Mouse (Mus musculus) T-helper 2 cell (primary cell): ENCODE measurements at regions not wholly inside any gene's neighbourhood (a gene's known extent, or its start where the extent isn't known, plus 50 kb on each side); places are given as distances from the start of the nearest gene placed in this dataset.
"Not testable (repeated sequence)": the region's sequence is repeated elsewhere in the genome, so short reads cannot be mapped to it uniquely, and the experiment has no call there.

Source experiments
- in situ Hi-C: fragments of 300-600 bp; cut with MboI, MseI; formaldehyde crosslinking; loops from one replicate; pipeline ENCODE4 v1.15.1; 2025; ENCODE audit warnings: high pct_unique_total_duplicates

DNA sequence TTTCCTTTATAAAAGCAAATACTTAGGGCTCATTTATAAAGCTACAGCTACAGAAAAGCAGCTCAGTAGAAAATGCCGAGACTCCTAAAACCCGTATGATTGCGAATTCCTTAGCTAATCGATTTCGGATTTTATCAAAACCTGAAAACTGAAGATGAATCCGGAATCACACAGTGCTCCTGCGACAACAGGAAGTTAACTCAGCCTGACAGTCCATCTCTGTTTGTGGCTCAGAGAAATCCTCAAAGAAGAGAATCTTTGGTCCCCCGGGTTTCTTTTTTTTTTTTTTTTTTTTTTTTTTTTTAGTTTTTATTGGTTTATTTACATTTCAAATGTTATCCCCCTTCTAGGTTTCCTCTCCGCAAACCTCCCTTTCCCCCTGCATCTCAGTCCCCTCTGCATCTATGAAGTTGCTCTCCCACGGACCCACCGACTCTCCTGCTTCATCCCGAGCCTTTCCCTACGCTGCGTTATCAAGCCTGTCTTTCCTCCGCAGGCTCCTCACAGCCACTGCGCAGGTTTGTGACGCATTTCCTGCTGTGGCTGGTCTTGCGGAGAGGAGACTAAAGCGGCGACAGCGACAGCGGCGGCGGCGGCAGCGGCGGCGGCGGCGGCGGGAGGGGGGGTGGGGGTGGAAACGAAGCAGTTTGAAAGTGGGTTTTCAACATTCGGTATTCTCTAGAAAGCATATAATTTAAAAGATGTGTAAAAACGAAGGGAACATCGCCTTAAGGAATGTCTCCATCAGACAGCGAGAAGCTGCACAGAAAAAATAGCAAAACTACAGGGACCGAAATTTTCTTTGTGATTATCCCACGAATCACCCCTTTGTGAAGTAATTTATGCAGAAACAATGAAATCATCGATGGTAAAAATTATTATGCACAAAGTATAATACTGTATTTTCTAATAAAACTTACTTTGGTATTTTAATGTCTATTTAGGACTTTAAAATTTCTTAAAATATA lies 352.3 kb upstream of the Snrpn start:
- in situ Hi-C loops: not testable (repeated sequence)

DNA sequence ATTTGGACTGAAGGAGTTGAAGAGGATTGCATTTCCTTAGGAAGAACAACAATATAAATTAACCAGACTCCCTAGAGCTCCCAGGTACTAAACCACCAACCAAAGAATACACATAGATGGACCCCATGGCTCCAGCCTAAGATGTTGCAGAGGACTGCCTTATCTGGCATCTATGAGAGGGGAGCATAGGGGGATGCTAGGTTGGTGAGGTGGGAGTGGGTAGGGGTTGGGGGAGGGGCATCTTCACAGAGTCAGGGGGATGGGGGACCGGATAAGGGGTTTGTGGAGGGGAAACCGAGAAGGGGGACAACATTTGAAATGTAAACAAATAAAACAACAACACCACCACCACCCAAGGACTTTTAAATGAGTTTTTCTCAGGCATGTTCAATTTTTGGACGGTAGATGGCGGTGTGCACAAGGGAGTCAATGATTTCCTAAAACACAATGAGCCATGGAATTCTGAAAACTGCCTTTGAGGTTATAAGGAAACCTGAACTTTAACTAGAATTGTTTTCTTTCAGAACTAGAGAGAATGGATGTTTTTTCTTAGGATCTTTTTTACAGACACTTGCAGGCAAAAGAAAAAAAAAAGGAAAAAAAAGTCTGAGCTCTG lies 347.9 kb upstream of the Snrpn start:
- in situ Hi-C loops: loop anchor here (5.0 to 10.0 kb wide), 2 partner anchors 101 to 1907 kb away; no protein-coding TSS in a partner anchor

GRCm38 (mm10) chr7:60450074-60450603 lies 310.1 kb upstream of the Snrpn start:
- in situ Hi-C loops: loop anchor here (5.0 kb wide), 1 partner anchor 98 kb away; no protein-coding TSS in a partner anchor

- in situ Hi-C loops: loop anchor here (5.0 kb wide), 1 partner anchor 97 kb away; no protein-coding TSS in a partner anchor
These were observed 309.4 kb upstream of the Snrpn start for GRCm38 (mm10) chr7:60449239-60450073.

DNA sequence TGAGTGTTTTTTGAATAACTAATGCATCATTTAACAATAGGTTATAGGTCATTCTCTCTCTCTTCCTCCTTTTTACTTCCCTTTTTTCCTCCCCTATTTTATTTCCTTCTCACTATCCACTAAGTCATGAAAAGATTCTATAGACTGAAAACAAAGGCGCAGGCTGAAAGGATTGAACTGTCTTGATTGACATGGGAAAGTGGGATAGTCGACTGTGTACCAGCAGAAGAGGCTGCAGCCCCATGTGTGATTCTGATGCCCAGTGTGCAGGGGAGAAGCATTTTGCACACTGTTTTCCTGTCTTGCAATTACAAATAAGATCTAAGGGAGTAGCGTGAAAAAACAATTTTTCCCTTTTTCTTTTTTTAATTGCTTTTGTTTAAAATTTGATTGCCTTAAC lies 298.8 kb upstream of the Snrpn start:
- in situ Hi-C loops: no loop called here

DNA sequence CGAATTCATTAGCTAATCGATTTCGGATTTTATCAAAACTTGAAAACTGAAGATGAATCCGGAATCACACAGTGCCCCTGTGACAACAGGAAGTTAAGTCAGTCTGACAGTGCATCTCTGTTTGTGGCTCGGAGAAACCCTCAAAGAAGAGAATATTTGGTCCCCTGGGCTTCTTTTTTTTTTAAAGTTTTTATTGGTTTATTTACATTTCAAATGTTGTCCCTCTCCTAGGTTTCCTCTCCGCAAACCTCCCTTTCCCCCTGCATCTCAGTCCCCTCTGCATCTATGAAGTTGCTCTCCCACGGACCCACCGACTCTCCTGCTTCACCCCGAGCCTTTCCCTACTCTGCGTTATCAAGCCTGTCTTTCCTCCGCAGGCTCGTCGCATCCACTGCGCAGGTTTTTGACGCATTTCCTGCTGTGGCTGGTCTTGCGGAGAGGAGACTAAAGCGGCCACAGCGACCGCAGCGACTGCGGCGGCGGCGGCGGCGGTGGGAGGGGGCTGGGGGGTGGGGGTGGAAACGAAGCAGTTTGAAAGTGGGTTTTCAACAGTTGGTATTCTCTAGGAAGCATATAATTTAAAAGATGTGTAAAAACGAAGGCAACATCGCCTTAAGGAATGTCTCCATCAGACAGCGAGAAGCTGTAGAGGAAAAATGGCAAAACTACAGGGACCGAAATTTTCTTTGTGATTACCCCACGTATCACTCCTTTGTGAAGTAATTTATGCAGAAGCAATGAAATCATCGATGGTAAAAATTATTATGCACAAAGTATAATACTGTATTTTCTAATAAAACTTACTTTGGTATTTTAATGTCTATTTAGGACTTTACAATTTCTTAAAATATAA lies 251.2 kb upstream of the Snrpn start:
- in situ Hi-C loops: not testable (repeated sequence)

DNA sequence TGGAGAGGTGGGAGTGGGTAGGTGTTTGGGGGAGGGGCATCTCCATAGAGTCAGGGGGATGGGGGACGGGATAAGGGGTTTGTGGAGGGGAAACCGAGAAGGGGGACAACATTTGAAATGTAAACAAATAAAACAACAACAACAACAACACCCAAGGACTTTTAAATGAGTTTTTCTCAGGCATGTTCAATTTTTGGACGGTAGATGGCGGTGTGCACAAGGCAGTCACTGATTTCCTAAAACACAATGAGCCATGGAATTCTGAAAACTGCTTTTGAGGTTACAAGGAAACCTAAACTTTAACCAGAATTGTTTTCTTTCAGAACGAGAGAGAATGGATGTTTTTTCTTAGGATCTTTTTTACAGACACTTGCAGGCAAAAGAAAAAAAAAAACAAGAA lies 246.9 kb upstream of the Snrpn start:
- in situ Hi-C loops: loop anchor here (5.0 kb wide), 1 partner anchor 100 kb away; no protein-coding TSS in a partner anchor

DNA sequence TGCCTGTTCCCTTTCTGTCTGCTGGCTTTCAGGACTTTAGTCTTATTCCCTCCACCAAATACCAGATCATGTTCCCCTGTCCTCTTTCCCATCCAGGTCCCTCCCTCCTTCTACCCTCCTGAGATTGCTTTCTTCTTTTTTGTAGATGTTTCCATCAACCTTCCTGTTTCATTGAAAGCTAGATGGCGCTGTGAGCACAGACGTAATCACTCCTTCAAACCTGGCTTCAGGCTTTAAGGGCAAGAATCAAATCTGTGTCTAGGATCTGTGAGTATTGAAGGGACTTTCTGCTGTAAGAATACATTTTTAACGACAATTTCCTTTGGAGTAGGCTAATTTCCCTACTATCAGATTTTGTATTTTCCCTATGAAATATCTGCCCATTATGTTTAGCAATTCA lies 234.0 kb upstream of the Snrpn start:
- in situ Hi-C loops: not testable (repeated sequence)

- in situ Hi-C loops: loop anchor here (5.0 kb wide), 1 partner anchor 100 kb away; no protein-coding TSS in a partner anchor
These were observed 212.2 kb upstream of the Snrpn start for GRCm38 (mm10) chr7:60352206-60352605.
